Mouse (Mus musculus) activated CD4-positive, CD25-positive, alpha-beta regulatory T cell (primary cell): ENCODE data around the gene Mrpl34. TPM values are rescaled to one million over a fixed set of nuclear protein-coding genes. Genes with fewer than 3 reads are reported as not detected.

Source experiments
- polyA plus RNA-seq, 2 experiments: library from polyadenylated mRNA; unstranded; fragments of 100-300 nt; shearing (Covaris generic); gene quantifications; one replicate each; pipeline ENCODE4 v1.2.1; 2017

Gene Mrpl34
- 100 to 1,000 TPM in 1 of 2 experiments, 10 to 100 TPM in 1; 70.1 to 100 TPM for polyA plus RNA-seq

GRCm38 (mm10) chr8:71464513-71465500, at the start of gene Mrpl34:
Gene Mrpl34 (plus strand): TSS chr8:71464959.

GRCm38 (mm10) chr8:71463188-71464033, 1.3 kb upstream of the Mrpl34 start, which contains the start of gene Abhd8:
Gene Abhd8 (minus strand): TSS chr8:71463655.

GRCm38 (mm10) chr8:71468916-71469315, 4.2 kb downstream of the Mrpl34 start, which contains the start of gene Dda1:
Gene Dda1 (plus strand): TSS chr8:71469199.

GRCm38 (mm10) chr8:71485142-71486135, 20.7 kb downstream of the Mrpl34 start, which contains the start of gene Ano8:
Gene Ano8 (minus strand): TSS chr8:71485963.

GRCm38 (mm10) chr8:71487691-71488445, 23.1 kb downstream of the Mrpl34 start, which contains the start of gene Gtpbp3:
Gene Gtpbp3 (plus strand): TSS chr8:71488103.

GRCm38 (mm10) chr8:71511644-71512043, 46.9 kb downstream of the Mrpl34 start, which contains the start of gene Plvap:
Gene Plvap (minus strand): TSS chr8:71511752.

Other genes with a start within 250 kb of the Mrpl34 start
- 10 to 100 TPM; 33.9 to 66.3 TPM for gene Myo9b, start 192.2 kb upstream of the Mrpl34 start, polyA plus RNA-seq
- 10 to 100 TPM; 17.6 to 28.6 TPM for gene Haus8, start 192.0 kb upstream of the Mrpl34 start, polyA plus RNA-seq
- 100 to 1,000 TPM; 154 to 223 TPM for gene Use1, start 98.1 kb upstream of the Mrpl34 start, polyA plus RNA-seq
- 10 to 100 TPM; 18.3 to 19.4 TPM for gene Ocel1, start 93.7 kb upstream of the Mrpl34 start, polyA plus RNA-seq
- 10 to 100 TPM in 1 of 2 experiments, 1 to 10 TPM in 1; 3.7 to 10.3 TPM for gene Nr2f6, start 83.0 kb upstream of the Mrpl34 start, polyA plus RNA-seq
- gene Ushbp1, start 69.2 kb upstream of the Mrpl34 start, polyA plus RNA-seq, result under 1 TPM; 0.12 to 0.38 TPM
- gene Babam1, start 68.1 kb upstream of the Mrpl34 start, polyA plus RNA-seq, result 100 to 1,000 TPM; 107 to 109 TPM
- 1 to 10 TPM; 1.8 to 3.7 TPM for gene Ankle1, start 58.9 kb upstream of the Mrpl34 start, polyA plus RNA-seq
- 100 to 1,000 TPM; 107 to 132 TPM for gene Abhd8, start 1.3 kb upstream of the Mrpl34 start, polyA plus RNA-seq
- gene Dda1, start 4.2 kb downstream of the Mrpl34 start, polyA plus RNA-seq, result 100 to 1,000 TPM; 100 to 120 TPM
- 10 to 100 TPM in 1 of 2 experiments, 1 to 10 TPM in 1; 8.5 to 17.4 TPM for gene Ano8, start 21.0 kb downstream of the Mrpl34 start, polyA plus RNA-seq
- gene Gtpbp3, start 23.1 kb downstream of the Mrpl34 start, polyA plus RNA-seq, result 1 to 10 TPM; 4.2 to 7.7 TPM
- gene Plvap, start 46.8 kb downstream of the Mrpl34 start, polyA plus RNA-seq, result under 1 TPM in 1 of 2 experiments, not detected in 1; 0.13 TPM
- under 1 TPM in 1 of 2 experiments, not detected in 1; 0.41 TPM for gene Ccdc194, start 60.8 kb downstream of the Mrpl34 start, polyA plus RNA-seq
- 100 to 1,000 TPM; 103 to 118 TPM for gene Bst2, start 72.5 kb downstream of the Mrpl34 start, polyA plus RNA-seq
- 100 to 1,000 TPM; 113 to 137 TPM for gene Mvb12a, start 78.0 kb downstream of the Mrpl34 start, polyA plus RNA-seq
- 1 to 10 TPM; 6.3 to 7.8 TPM for gene Tmem221, start 93.9 kb downstream of the Mrpl34 start, polyA plus RNA-seq
- gene Nxnl1, start 101.6 kb downstream of the Mrpl34 start, polyA plus RNA-seq, result under 1 TPM; 0.88 to 0.99 TPM
- 1 to 10 TPM; 6.0 to 6.9 TPM for gene Slc27a1, start 103.9 kb downstream of the Mrpl34 start, polyA plus RNA-seq
- 100 to 1,000 TPM; 120 to 124 TPM for gene Pgls, start 127.2 kb downstream of the Mrpl34 start, polyA plus RNA-seq
- gene Fam129c, start 132.7 kb downstream of the Mrpl34 start, polyA plus RNA-seq, result 10 to 100 TPM in 1 of 2 experiments, 1 to 10 TPM in 1; 8.8 to 20.0 TPM
- gene Colgalt1, start 146.0 kb downstream of the Mrpl34 start, polyA plus RNA-seq, result 10 to 100 TPM; 24.8 to 32.1 TPM
- gene Unc13a, start 206.8 kb downstream of the Mrpl34 start, polyA plus RNA-seq, result 1 to 10 TPM; 1.1 to 1.3 TPM
- 100 to 1,000 TPM; 105 to 188 TPM for gene Jak3, start 211.3 kb downstream of the Mrpl34 start, polyA plus RNA-seq
- 10 to 100 TPM; 53.6 to 59.0 TPM for gene Insl3, start 224.3 kb downstream of the Mrpl34 start, polyA plus RNA-seq
- gene B3gnt3, start 236.8 kb downstream of the Mrpl34 start, polyA plus RNA-seq, result 1 to 10 TPM; 4.3 to 5.4 TPM